Mouse (Mus musculus): ENCODE results near the gene Tert. TPM values are rescaled to one million over a fixed set of nuclear protein-coding genes. Genes with fewer than 3 reads are reported as not detected.
A peak's percentile ranks its signal among the peaks of the same experiment; 100 is the strongest.

The Tert gene
- polyA plus RNA-seq, 1 experiment from 2014 or later: 1.4 TPM

- Histone ChIP-seq H3K9me3 (replicated peaks) (no peaks in the 10 kb centered on the region), H3K4me1 (replicated peaks) (no peaks in the 10 kb centered on the region), H3K9ac (no peak overlapping the region), H3K36me3 (no peaks in the 10 kb centered on the region), H3K27me3 (no peaks in the 10 kb centered on the region; the same call in 1 of the 2 replicates), H3K4me2 (no peak overlapping the region), H3K4me3 (no peak overlapping the region), H3K27ac (no peak overlapping the region)
- 43% methylated on average over 2 of the region's 2 CpGs for WGBS
- ATAC-seq (replicated peaks; ENCODE audit: insufficient number of reproducible peaks, insufficient read depth, low FRiP score, low read depth): no peak
These were observed 52.6 kb downstream of the Tert start for GRCm38 (mm10) chr13:73679311-73679710.

GRCm38 (mm10) chr13:73680394-73680793 lies 53.7 kb downstream of the Tert start:
- Histone ChIP-seq H3K36me3 (no peaks in the 10 kb centered on the region), H3K4me2 (no peak overlapping the region), H3K27ac (no peak overlapping the region), H3K27me3 (no peaks in the 10 kb centered on the region; the same call in 1 of the 2 replicates), H3K4me1 (replicated peaks) (no peaks in the 10 kb centered on the region), H3K4me3 (no peak overlapping the region), H3K9me3 (replicated peaks) (no peaks in the 10 kb centered on the region), H3K9ac (no peak overlapping the region)
- no peak for ATAC-seq (replicated peaks; ENCODE audit: insufficient number of reproducible peaks, insufficient read depth, low FRiP score, low read depth)
- 0% methylated on average over 1 of the region's 1 CpGs for WGBS

- no peak for ATAC-seq (replicated peaks; ENCODE audit: insufficient number of reproducible peaks, insufficient read depth, low FRiP score, low read depth)
- no peak overlapping the region for H3K27ac ChIP-seq
- no peak overlapping the region for H3K4me3 ChIP-seq
- 88% methylated on average over 2 of the region's 2 CpGs for WGBS
- no peaks in the 10 kb centered on the region for H3K36me3 ChIP-seq
- H3K27me3 ChIP-seq: no peaks in the 10 kb centered on the region; the same call in 1 of the 2 replicates
- H3K9ac ChIP-seq: no peak overlapping the region
- H3K4me1 ChIP-seq (replicated peaks): no peaks in the 10 kb centered on the region
- H3K4me2 ChIP-seq: no peak overlapping the region
- H3K9me3 ChIP-seq (replicated peaks): no peaks in the 10 kb centered on the region
These were observed 55.5 kb downstream of the Tert start for GRCm38 (mm10) chr13:73682226-73682625.

- H3K27me3 ChIP-seq: no peaks in the 10 kb centered on the region
- H3K4me1 ChIP-seq (replicated peaks): no peaks in the 10 kb centered on the region
- no peak overlapping the region for H3K4me2 ChIP-seq
- H3K9ac ChIP-seq: no peak overlapping the region
- no peak; the same call in 1 of the 2 replicates for ATAC-seq (replicated peaks; ENCODE audit: insufficient number of reproducible peaks, insufficient read depth, low FRiP score, low read depth)
- H3K27ac ChIP-seq: no peak overlapping the region
- WGBS: 65% methylated on average over 11 of the region's 11 CpGs
- H3K36me3 ChIP-seq: no peaks in the 10 kb centered on the region
- H3K9me3 ChIP-seq (replicated peaks): no peaks in the 10 kb centered on the region
- no peak overlapping the region for H3K4me3 ChIP-seq
These were observed 57.0 kb downstream of the Tert start for GRCm38 (mm10) chr13:73683682-73684081.

- Histone ChIP-seq H3K4me3 (no peak overlapping the region), H3K27me3 (no peaks in the 10 kb centered on the region), H3K4me1 (replicated peaks) (no peaks in the 10 kb centered on the region), H3K9me3 (replicated peaks) (no peaks in the 10 kb centered on the region), H3K27ac (no peak overlapping the region), H3K9ac (no peak overlapping the region), H3K36me3 (no peaks in the 10 kb centered on the region), H3K4me2 (no peak overlapping the region)
- no peak for ATAC-seq (replicated peaks; ENCODE audit: insufficient number of reproducible peaks, insufficient read depth, low FRiP score, low read depth)
- 68% methylated on average over 1 of the region's 1 CpGs for WGBS
These were observed 57.7 kb downstream of the Tert start for GRCm38 (mm10) chr13:73684412-73684811.

GRCm38 (mm10) chr13:73685502-73685901 lies 58.8 kb downstream of the Tert start:
- H3K4me1 ChIP-seq (replicated peaks): no peaks in the 10 kb centered on the region
- 74% methylated on average over 6 of the region's 6 CpGs for WGBS
- H3K27me3 ChIP-seq: peaks cover 2% of the 10 kb centered on the region; the same call in 1 of the 2 replicates

GRCm38 (mm10) chr13:73687601-73688000 lies 60.9 kb downstream of the Tert start:
- no peak overlapping the region for H3K27ac ChIP-seq
- H3K36me3 ChIP-seq: no peaks in the 10 kb centered on the region
- peaks cover 4% of the 10 kb centered on the region for H3K27me3 ChIP-seq
- no peaks in the 10 kb centered on the region for H3K9me3 ChIP-seq (replicated peaks)
- no peak overlapping the region for H3K4me2 ChIP-seq
- ATAC-seq (replicated peaks; ENCODE audit: insufficient number of reproducible peaks, insufficient read depth, low FRiP score, low read depth): no peak
- H3K4me1 ChIP-seq (replicated peaks): no peaks in the 10 kb centered on the region
- 51% methylated on average over 3 of the region's 3 CpGs for WGBS
- H3K9ac ChIP-seq: no peak overlapping the region
- H3K4me3 ChIP-seq: no peak overlapping the region

More at GRCm38 (mm10) chr13:73685502-73685901, 58.8 kb downstream of the Tert start:
- H3K27ac ChIP-seq: no peak overlapping the region
- no peak for ATAC-seq (replicated peaks; ENCODE audit: insufficient number of reproducible peaks, insufficient read depth, low FRiP score, low read depth)
- H3K4me2 ChIP-seq: no peak overlapping the region
- no peaks in the 10 kb centered on the region for H3K36me3 ChIP-seq
- H3K4me3 ChIP-seq: no peak overlapping the region
- no peaks in the 10 kb centered on the region for H3K9me3 ChIP-seq (replicated peaks)
- no peak overlapping the region for H3K9ac ChIP-seq

GRCm38 (mm10) chr13:73688934-73689333 lies 62.2 kb downstream of the Tert start:
- ATAC-seq (replicated peaks; ENCODE audit: insufficient number of reproducible peaks, insufficient read depth, low FRiP score, low read depth): no peak
- H3K9me3 ChIP-seq (replicated peaks): no peaks in the 10 kb centered on the region
- no peaks in the 10 kb centered on the region for H3K4me1 ChIP-seq (replicated peaks)
- no peak overlapping the region for H3K4me3 ChIP-seq
- no peak overlapping the region for H3K27ac ChIP-seq
- peaks cover 4% of the 10 kb centered on the region for H3K27me3 ChIP-seq
- no peak overlapping the region for H3K4me2 ChIP-seq
- 62% methylated on average over 4 of the region's 4 CpGs for WGBS
- H3K36me3 ChIP-seq: no peaks in the 10 kb centered on the region
- no peak overlapping the region for H3K9ac ChIP-seq

GRCm38 (mm10) chr13:73692249-73692868 lies 65.6 kb downstream of the Tert start:
- Histone ChIP-seq H3K4me1 (replicated peaks) (no peaks in the 10 kb centered on the region), H3K36me3 (no peaks in the 10 kb centered on the region), H3K27ac (no peak overlapping the region), H3K27me3 (peaks cover 4% of the 10 kb centered on the region), H3K9ac (no peak overlapping the region), H3K9me3 (replicated peaks) (no peaks in the 10 kb centered on the region), H3K4me3 (no peak overlapping the region), H3K4me2 (no peak overlapping the region)
- peak; percentile 56 for ATAC-seq (replicated peaks; ENCODE audit: insufficient number of reproducible peaks, insufficient read depth, low FRiP score, low read depth)
- 31% methylated on average over 10 of the region's 10 CpGs for WGBS

GRCm38 (mm10) chr13:73693333-73693732 lies 66.6 kb downstream of the Tert start:
- Histone ChIP-seq H3K27me3 (peaks cover 4% of the 10 kb centered on the region), H3K9ac (no peak overlapping the region), H3K27ac (no peak overlapping the region), H3K36me3 (no peaks in the 10 kb centered on the region), H3K4me1 (replicated peaks) (no peaks in the 10 kb centered on the region), H3K4me2 (no peak overlapping the region), H3K4me3 (no peak overlapping the region), H3K9me3 (replicated peaks) (no peaks in the 10 kb centered on the region)
- ATAC-seq (replicated peaks; ENCODE audit: insufficient number of reproducible peaks, insufficient read depth, low FRiP score, low read depth): no peak
- 67% methylated on average over 2 of the region's 2 CpGs for WGBS

- Histone ChIP-seq H3K27me3 (peaks cover 4% of the 10 kb centered on the region), H3K27ac (no peak overlapping the region)
- 62% methylated on average over 1 of the region's 1 CpGs for WGBS
These were observed 68.3 kb downstream of the Tert start for GRCm38 (mm10) chr13:73694972-73695371.

GRCm38 (mm10) chr13:73696529-73696928 lies 69.8 kb downstream of the Tert start:
- H3K27me3 ChIP-seq: no peaks in the 10 kb centered on the region
- no peak for ATAC-seq (replicated peaks; ENCODE audit: insufficient number of reproducible peaks, insufficient read depth, low FRiP score, low read depth)
- H3K4me2 ChIP-seq: no peak overlapping the region
- no peaks in the 10 kb centered on the region for H3K36me3 ChIP-seq
- no peak overlapping the region for H3K9ac ChIP-seq
- H3K27ac ChIP-seq: no peak overlapping the region
- no peak overlapping the region for H3K4me3 ChIP-seq
- no peaks in the 10 kb centered on the region for H3K9me3 ChIP-seq (replicated peaks)
- WGBS: 57% methylated on average over 3 of the region's 3 CpGs
- H3K4me1 ChIP-seq (replicated peaks): no peaks in the 10 kb centered on the region

More at GRCm38 (mm10) chr13:73694972-73695371, 68.3 kb downstream of the Tert start:
- no peak overlapping the region for H3K4me3 ChIP-seq
- no peak for ATAC-seq (replicated peaks; ENCODE audit: insufficient number of reproducible peaks, insufficient read depth, low FRiP score, low read depth)
- H3K36me3 ChIP-seq: no peaks in the 10 kb centered on the region
- no peaks in the 10 kb centered on the region for H3K4me1 ChIP-seq (replicated peaks)
- no peak overlapping the region for H3K9ac ChIP-seq
- H3K9me3 ChIP-seq (replicated peaks): no peaks in the 10 kb centered on the region
- H3K4me2 ChIP-seq: no peak overlapping the region

Data from heart, embryonic 15.5 days (tissue).